Mouse (Mus musculus) CD4-positive, CD25-positive, alpha-beta regulatory T cell, adult 2 months (primary cell): ENCODE data around the gene Elovl6.

Experiments used
- DNase-seq: peaks from one replicate; pipeline ENCODE4 v3.0.0-alpha.2; 2012; ENCODE audit warnings: low read depth, low spot score

The Elovl6 gene

DNA sequence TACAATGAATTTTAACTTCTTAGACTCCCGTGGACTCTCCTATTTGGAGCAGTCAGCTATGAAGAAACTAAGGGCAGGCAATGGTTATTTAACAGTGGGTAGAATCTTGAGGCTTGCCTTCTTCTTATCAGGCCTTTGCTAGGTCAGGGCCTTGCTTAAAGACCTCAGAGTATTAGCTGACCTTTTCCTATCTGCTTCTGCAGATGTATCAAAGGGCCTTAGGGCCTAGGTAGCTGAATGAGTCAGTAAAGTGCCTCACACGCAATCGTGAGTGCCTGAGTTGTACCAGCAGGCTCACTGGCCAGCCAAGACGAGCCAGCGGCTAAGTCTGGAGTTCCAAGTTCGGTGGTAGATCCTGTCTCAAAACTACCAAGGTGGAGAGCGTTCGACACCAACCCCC, 33.3 kb downstream of the Elovl6 start:
- DNase-seq = peak; percentile 10

DNA sequence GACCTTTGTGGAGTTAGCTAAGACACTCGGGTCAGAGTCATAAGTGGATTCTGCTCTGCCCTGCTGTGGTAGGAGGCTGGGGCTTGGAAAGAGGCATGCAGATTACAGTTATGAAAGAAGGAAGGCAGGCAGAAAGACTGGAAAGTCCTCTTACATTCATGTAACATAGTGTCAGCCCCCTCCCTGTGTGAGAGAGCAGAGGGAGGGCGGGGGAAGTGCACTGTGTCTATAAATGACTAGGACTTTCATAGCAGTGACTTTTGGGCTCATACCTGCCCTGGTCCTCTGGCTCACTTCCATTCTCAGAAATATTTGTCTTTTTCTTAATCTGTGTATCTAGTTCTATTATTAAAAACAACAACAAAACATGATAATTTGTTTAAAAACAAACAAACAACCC, 33.9 kb downstream of the Elovl6 start:
- DNase-seq = peak; percentile 37

DNA sequence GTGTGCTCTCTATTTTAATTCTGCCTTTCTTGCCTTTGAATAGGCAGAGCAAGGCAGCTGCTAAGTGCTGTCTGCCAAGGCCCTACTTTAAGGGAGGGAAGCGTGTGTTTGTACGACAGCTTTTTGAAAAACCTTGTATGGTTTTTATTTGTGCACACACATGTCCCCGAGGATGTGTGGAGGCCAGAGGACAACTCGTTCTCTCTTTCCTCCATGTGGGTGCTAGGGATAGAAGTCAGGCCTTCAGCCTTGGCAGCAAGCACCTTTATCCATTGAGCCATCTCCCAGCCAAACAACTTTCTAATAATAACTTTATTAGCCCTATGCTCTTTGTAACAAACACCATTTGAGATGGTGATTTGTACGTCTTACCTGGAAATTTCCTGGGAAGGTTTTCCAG, 34.7 kb downstream of the Elovl6 start:
- no peak for DNase-seq

DNA sequence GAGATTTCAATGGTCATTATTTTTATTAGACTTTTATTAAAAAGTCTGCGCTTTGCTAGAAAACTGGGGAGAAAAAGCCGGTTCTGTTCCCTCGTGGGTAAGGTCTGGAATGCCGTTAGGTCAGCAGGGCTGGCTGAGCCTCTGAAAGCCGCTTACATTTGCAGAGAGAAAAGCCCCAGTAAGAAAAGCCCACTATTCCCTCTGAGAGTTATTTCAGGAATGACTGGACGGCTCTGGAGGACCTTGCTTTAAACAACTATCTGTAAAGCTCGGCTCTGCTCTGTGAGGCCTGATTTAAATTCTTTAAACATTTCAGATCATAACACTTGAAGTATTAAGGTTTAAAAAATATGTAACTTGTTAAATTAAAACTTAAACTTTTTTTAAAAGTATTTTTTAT, 36.4 kb downstream of the Elovl6 start:
- DNase-seq = no peak

DNA sequence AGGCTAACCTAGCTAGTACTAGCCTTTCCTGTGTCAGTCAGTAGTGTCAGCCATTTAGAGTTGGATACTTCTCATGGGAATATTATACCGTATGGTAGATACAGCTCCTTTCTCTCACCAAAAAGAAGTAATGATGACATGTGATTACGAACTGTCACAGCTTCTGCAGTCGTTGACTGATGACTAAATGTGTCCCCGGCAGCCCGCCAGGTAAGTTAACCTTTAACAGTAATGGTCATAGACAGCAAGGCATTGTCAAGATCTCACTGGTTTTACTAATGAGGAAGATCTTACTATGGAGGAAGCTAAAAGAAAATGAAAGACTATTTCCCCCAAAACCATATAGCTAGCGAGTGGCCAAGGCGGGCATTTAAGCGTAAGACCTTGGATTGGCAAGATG, 38.8 kb downstream of the Elovl6 start:
- no peak for DNase-seq

DNA sequence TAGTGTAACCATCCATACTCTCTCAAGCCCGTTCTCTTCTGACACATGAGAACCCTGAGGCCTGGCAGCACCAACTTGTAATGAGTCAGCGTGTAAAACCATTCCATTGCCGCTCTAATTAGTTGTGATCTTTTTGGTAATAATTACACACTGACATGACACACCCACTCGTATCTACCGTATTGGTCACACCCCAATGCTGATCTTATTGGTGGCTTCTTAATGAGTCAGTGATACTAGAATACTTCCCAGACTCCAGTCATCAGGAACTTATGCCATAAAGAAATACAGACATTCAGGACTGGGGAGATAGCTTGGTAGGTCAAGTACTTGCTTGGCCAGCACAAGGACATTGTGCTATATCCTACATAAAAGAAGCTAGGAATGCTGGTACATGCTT, 39.5 kb downstream of the Elovl6 start:
- no peak for DNase-seq

DNA sequence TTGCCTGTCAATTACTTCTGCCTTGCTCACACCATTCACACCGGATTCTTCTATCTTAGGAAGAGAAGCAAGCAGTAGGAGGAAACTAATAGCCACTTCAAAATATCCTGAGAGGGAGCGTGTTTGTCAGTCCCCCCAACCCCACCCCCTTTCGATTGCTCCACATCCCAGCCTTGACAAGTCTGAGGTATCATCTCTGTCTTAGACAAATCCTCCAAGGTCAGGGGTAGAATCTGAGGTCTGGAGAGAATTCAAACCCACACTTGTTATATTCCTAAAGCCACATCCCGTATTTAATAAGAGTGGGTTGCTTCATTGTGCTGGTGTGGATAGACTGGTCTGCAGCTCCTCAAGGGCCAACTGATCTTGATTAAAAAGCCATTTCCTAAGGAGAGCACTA, 40.8 kb downstream of the Elovl6 start:
- DNase-seq = no peak

DNA sequence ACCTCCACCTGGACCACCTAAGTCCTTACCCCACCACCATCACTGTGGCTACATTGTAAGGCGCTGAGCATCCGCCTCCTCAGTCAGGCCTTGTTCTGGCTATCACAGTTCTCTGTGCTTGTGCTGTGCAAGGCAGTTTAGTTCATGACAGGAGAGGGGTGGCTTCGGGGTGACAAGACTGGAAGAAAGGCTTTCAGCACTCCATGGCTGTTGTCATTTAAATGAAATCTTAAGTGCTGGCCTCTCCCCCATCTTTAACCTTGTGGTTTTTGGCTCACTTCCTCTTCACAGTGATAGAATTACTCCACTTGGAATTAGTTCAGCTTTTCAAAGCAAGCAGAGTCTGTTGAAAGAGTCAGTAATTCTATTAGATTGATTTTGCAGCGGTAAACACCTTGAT, 41.5 kb downstream of the Elovl6 start:
- no peak for DNase-seq

DNA sequence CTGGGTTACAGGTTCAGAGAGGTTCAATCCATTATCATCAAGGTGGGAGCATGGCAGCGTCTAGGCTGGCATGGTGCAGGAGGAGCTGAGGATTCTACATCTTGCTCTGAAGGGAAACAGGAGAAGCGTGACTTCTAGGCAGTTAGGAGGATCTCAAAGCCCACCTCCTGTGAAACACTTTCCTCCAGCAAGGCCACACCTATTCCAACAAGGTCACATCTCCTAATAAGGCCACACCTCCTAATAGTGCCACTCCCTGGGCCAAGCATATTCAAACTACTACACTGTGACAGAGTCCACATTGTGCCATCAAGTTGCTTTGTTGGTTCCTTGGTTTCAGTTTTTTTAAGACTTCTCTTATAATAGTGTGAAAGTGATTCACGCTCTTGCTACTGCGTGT, 42.9 kb downstream of the Elovl6 start:
- DNase-seq = no peak

DNA sequence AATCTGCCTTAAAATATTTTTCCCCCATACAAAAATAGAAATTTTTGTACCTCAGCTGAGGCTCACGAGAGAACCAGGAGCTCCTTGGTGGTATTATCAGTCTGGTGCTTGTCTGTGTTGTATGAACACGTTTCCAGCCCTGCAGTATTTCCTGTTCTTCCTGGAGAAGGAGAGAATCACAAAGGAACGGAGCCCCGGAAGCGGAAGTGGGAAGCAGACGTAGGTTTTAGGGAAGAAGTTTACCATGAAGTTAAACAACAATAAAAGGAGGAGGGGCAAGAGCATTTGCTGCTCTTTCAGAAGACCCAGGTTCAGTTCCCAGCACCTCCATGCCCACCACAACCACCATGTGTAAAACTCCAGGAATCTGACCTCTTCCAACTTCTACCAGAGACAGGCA, 44.4 kb downstream of the Elovl6 start:
- DNase-seq = no peak

DNA sequence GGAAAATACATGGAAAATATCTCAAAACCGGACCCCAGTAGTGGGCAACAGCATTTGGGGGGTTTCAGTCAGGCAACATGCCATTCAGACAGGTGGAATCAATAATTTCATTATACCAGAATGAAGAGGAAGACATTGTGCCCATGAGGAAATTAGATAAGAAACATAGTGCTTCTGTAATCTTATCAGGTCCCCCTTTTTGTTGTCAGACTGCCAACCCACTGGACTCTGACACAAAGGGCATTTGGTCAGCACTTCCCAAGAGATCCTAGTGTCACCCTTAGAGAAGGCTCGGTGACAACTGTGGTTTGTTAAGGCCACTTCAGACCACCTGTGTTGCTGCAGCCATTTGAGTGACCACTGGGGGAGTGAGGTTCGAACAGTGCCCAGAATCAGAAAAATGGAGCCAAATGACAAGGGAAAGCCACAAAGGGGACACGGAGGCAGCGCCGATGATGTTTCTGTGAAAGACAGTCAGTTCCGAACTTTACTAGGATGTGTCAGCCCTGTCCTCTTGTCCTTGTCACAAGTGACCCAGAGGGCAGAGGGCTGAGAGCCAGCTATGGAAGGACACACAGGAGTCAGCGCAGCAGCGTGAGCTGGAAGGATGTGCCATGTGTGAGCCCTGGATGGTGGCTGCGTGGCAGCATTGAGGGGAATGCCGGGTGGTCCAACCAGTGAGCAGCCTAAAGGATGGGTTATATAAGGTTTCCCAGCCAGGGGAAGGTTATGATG, 46.8 kb downstream of the Elovl6 start:
- no peak for DNase-seq

DNA sequence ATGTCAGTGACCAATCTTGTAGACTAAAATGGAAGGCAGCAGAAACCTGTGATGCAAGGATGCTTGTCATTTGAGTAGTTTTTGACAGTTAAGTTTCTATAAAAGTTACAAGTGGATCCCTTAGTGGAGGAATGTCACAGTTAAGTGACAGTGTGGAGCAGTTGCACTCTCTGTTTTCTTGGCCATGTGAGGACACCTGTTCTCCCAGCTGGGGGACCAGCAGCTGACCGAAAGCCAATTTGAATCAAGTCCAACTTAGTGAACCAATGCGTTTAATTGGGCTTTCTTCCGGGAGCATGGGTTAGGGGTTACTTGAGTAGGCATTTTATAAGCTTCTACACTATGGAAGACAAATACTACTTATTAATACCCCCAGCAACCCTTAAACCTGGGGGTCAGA, 48.9 kb downstream of the Elovl6 start:
- no peak for DNase-seq

DNA sequence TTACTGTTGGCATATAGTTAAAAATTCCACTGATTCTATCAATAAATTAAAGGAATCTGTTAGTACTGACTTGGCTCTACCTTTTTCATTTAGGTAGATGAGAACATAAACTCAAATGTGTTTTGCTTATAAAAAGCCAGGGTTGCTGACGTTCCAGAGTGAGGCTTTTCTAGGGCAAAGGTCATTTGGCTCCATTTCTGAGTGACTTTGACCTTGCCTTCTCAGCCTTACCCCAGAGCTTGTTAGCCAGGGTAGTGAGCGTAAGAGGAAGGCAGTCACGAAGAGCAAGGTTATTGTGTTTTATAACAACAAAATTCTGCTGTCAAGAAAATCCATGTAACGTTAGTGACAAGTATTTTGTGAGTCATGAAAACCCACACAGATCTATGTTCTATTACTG, 50.3 kb downstream of the Elovl6 start:
- DNase-seq = no peak

DNA sequence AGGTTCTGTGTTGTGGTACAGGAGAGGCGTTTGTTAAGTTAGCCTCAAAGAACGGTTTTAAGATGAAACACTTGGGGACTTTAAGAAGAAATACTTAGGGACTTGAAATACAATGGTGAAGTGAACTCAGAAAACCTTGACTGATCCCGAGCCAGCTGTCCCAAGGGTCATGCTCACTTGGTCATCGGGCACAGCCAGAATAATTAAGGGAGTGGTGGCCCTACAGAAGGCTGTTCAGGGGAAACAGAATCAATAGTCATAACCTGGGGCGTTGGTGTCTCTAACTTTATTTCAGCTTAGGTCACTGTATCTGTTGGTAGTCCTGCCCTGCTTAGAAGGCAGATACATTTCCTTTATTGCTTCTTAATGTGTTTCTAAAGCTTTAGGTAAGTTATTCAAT, 51.1 kb downstream of the Elovl6 start:
- DNase-seq = no peak

DNA sequence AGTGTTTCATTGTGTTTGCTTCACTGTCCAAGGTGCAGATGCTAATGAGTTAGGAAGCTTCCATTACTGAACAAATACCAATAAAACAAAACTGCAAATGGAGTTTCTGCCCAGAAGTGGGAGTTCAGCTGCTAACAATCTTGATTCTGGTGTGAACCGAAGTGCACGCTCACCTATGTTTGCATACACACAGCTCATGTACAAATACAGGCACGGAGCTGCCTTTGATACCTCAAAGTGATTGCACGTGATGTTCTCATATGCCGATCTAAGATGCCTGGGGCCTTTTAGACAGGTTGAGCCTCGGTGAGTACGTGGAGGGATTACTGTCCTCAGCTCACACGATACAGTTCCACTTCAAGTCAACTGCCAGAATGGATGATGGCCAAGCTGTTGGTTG, 55.8 kb downstream of the Elovl6 start:
- no peak for DNase-seq

DNA sequence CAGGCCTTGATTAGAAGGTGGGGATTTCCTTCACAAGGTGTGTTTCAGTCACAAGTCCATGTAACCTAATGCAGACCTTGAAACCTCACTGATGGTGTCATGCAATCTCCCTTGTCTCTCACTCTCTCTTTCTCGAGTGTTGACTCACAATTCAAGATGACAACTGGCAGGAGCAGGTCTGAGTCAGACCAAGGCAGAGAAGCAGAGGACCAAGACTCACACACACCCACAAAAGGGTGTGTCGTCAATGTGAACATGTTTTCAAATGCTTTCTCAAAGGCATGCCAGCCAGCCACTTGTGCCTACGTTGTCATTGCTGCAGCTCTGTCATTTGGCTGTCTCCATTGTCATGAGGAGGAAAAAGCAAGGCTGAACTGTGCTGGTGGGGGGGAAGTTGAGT, 56.6 kb downstream of the Elovl6 start:
- DNase-seq = peak; percentile 31

DNA sequence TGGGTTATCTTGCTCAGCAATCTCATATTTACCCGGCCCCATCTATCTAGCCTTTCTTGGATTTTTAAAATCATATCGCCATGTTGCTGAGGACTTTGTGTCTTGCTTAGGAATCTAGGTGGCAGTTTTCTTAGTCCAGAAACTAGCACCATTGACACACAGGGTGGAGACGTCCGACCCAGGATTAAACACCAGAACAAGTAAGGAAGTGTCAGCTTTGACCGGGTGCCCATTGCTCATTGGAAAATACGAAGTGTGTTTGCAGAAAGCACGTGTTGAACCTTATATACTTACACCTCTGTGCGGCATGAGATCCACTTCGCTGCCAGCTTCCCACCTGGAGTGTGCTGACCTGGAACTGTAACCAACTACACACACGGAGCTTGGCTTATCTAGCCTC, 57.5 kb downstream of the Elovl6 start:
- no peak for DNase-seq

DNA sequence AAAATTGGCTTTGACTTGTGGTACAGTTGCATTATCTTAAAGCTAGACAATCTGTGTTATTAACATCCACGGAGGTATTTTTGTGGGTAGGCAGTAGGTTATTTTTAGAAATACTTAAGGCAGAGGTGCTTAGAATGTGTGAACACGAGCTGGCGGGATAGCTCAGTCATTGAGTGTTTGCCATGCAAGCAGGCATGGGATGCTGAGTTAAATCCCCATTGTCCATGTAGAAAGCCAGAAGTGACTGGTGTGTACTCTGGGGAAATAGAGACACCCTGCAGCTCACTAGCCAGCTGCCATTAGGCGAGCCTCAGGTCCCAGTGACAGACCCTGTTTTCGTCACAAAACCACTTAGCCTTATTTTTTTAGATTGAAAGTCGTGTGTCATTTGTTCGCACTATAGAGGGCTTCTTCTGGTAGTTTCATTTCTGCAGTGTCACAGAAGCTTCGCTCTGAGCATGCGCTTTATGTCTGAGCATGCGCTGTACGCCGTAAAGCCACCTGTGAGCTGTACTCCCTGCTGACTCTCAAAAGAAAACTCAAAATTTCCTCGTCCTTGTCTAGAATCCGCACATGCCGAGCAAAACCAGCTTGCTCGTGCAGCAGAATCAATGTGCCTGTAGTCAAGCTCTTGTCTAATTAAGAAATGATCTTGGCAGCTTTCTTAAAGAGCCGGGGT, 58.5 kb downstream of the Elovl6 start:
- DNase-seq = peak; percentile 80

DNA sequence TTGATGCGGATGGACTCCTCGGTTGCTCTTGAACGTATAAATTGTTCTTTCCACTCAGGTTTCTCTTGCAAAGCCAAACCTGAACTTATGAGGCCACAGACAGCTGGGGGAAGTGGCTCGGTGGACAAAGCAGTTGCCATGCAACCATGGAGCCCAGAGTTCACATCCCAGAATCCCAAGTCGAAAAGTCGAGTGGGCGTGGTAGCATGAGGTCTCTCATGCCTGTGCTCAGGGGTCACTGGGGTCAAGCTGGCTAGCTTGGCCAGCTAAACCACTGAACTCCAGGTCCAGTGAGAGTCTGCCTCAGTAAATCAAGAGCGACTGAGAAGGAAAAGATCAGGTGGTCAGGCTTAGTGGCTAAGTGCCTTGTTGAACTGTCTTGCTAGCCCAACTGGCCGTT, 59.1 kb downstream of the Elovl6 start:
- no peak for DNase-seq

DNA sequence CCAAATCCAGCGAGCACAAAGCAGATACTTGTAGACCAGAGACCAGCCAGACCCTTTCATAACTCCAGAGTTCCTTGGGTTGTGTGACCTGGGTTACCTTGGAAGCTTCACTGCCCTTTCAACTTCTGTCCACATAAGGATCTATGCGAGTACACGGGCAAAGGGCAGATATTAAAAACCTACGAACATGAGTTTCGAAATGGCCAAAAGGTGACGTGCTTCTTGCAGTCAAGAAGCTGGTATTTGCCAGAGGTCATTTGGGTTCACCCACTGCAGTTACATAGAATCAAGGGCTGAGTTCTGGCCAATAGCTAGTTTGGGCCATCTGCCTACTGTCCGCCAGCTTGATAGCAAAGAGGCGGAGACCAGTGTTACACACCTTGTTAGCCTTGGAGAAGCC, 59.6 kb downstream of the Elovl6 start:
- no peak for DNase-seq

DNA sequence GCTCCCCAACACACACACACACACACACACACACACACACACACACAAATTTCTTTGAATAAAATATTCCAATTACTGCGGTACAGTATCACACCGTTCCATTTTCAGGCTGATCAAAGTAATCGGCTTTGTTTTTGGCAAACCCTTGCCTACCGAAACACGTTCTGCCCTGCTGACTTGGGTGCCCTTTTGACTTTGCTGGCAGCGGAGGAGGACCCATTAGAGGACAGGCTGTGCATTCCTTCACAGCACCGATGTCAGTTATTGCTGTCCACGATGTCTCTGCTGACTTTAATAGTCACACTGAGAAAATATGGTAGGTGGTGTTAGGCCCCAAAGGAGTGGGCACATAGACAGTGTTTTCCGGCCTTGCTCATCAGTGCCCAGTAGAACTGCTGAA, 60.8 kb downstream of the Elovl6 start:
- DNase-seq = no peak

DNA sequence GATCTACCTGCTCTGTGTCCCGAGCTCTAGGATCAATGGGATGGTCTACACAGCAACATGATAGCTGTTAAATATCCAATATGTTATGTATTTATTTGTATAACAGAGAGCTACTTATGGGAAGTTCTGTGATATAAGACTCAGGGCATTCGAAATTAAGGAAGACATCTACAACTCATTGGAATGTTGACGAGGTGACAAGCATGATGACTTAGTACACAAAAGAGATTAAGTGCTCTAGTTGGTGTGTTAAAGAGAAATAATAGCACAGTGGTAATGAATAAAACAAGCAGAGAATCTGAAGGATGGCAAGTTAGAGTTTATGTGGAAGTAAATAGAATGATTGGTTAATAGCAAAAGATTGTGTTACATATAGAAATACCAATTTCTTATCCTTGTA, 61.6 kb downstream of the Elovl6 start:
- no peak for DNase-seq

DNA sequence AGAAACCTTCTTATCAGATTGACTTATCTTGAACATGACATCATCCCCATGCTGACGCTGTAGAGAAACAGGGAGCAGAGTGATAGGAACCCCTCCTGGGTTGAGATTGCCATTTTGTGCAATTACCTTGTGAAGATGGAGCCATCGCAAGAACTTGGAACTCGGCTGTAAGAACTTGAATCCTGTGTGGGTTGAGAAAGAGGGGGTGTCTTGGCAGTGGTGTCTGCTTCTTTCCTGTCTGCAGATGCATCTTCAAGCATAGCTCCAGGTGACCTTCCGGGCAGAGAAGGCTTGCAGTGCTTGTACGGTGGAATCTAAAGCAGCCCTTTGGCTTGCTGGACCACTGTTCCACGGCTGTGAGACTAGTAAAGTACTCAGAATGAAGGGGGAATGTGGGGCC, 63.9 kb downstream of the Elovl6 start:
- DNase-seq = no peak

DNA sequence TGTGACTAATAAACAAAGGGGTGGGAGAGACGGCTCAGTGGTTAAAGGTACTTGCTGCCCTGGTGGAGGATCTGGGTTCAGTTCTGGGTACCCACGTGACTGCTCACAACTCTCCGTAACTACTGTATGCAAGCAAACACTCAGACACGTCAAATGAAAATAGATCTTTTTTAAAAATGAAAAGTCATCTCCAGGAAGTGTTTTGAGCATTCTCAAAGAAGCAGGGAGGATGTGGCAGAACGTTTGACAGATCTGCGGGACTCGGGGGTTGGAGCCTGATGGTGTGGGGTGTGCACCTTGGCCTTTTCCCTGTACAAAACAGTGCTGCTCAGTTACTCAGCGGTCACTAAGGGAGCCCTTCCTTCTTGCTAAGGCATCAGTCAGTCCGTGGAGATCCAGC, 70.1 kb downstream of the Elovl6 start:
- DNase-seq = peak; percentile 77
